Mouse (Mus musculus): ENCODE results near the gene Esyt2. TPM values are rescaled to one million over a fixed set of nuclear protein-coding genes. Genes with fewer than 3 reads are reported as not detected.

Gene Esyt2
- polyA plus RNA-seq, 1 experiment from 2014 or later = 12.1 TPM

- Histone ChIP-seq H3K9ac (no peak overlapping the region), H3K27me3 (replicated peaks) (no peaks in the 10 kb centered on the region), H3K27ac (no peak overlapping the region), H3K4me1 (no peaks in the 10 kb centered on the region), H3K4me3 (no peak overlapping the region), H3K36me3 (replicated peaks) (no peaks in the 10 kb centered on the region), H3K9me3 (no peaks in the 10 kb centered on the region), H3K4me2 (no peak overlapping the region)
- ATAC-seq (replicated peaks) = no peak
- WGBS = 97% methylated on average over 2 of the region's 2 CpGs
Measured at GRCm38 (mm10) chr12:116421656-116422055, 140.7 kb downstream of the Esyt2 start.

- 92% methylated on average over 2 of the region's 2 CpGs for WGBS
- no peaks in the 10 kb centered on the region for H3K9me3 ChIP-seq
- no peak overlapping the region for H3K27ac ChIP-seq
- no peak for ATAC-seq (replicated peaks)
- no peaks in the 10 kb centered on the region for H3K27me3 ChIP-seq (replicated peaks)
- no peak overlapping the region for H3K4me3 ChIP-seq
- H3K4me2 ChIP-seq = no peak overlapping the region
- H3K9ac ChIP-seq = no peak overlapping the region
- H3K36me3 ChIP-seq (replicated peaks) = no peaks in the 10 kb centered on the region
- H3K4me1 ChIP-seq = no peaks in the 10 kb centered on the region
Measured at GRCm38 (mm10) chr12:116425392-116425791, 144.4 kb downstream of the Esyt2 start.

- no peaks in the 10 kb centered on the region for H3K4me1 ChIP-seq
- H3K36me3 ChIP-seq (replicated peaks) = no peaks in the 10 kb centered on the region
- H3K27me3 ChIP-seq (replicated peaks) = no peaks in the 10 kb centered on the region
- no peak for ATAC-seq (replicated peaks)
- no peaks in the 10 kb centered on the region for H3K9me3 ChIP-seq
- no peak overlapping the region for H3K9ac ChIP-seq
- 91% methylated on average over 2 of the region's 2 CpGs for WGBS
- H3K4me2 ChIP-seq = no peak overlapping the region
- no peak overlapping the region for H3K4me3 ChIP-seq
- H3K27ac ChIP-seq = no peak overlapping the region
Measured at GRCm38 (mm10) chr12:116433742-116434141, 152.7 kb downstream of the Esyt2 start.

GRCm38 (mm10) chr12:116435232-116435631 is 154.2 kb downstream of the Esyt2 start:
- no peak overlapping the region for H3K4me3 ChIP-seq
- H3K4me1 ChIP-seq = no peaks in the 10 kb centered on the region
- no peak for ATAC-seq (replicated peaks)
- H3K9ac ChIP-seq = no peak overlapping the region
- no peaks in the 10 kb centered on the region; the same call in 1 of the 2 replicates for H3K36me3 ChIP-seq (replicated peaks)
- no peak overlapping the region for H3K4me2 ChIP-seq
- no peaks in the 10 kb centered on the region for H3K27me3 ChIP-seq (replicated peaks)
- no peak overlapping the region for H3K27ac ChIP-seq
- no peaks in the 10 kb centered on the region for H3K9me3 ChIP-seq
- 95% methylated on average over 2 of the region's 2 CpGs for WGBS

- Histone ChIP-seq H3K9ac (no peak overlapping the region), H3K9me3 (no peaks in the 10 kb centered on the region), H3K4me3 (no peak overlapping the region), H3K4me1 (no peaks in the 10 kb centered on the region), H3K36me3 (replicated peaks) (no peaks in the 10 kb centered on the region; the same call in 1 of the 2 replicates), H3K27ac (no peak overlapping the region), H3K4me2 (no peak overlapping the region), H3K27me3 (replicated peaks) (no peaks in the 10 kb centered on the region)
- no peak for ATAC-seq (replicated peaks)
- WGBS = 95% methylated on average over 3 of the region's 3 CpGs
Measured at GRCm38 (mm10) chr12:116436125-116436524, 155.1 kb downstream of the Esyt2 start.

- Histone ChIP-seq H3K36me3 (replicated peaks) (no peaks in the 10 kb centered on the region; the same call in 1 of the 2 replicates), H3K4me3 (no peak overlapping the region), H3K4me2 (no peak overlapping the region), H3K27ac (no peak overlapping the region), H3K9me3 (no peaks in the 10 kb centered on the region), H3K4me1 (no peaks in the 10 kb centered on the region), H3K27me3 (replicated peaks) (no peaks in the 10 kb centered on the region), H3K9ac (no peak overlapping the region)
- no peak for ATAC-seq (replicated peaks)
- 90% methylated on average over 5 of the region's 5 CpGs for WGBS
Measured at GRCm38 (mm10) chr12:116438591-116438990, 157.6 kb downstream of the Esyt2 start.

Small RNA genes within 50 kb of the gene (microRNA-seq; reads per million reads assigned to microRNA genes)
- gene Gm23190 = not detected

Other genes starting within 250 kb of the Esyt2 start
- 54.6 and 58.3 TPM in 2 replicates for gene Zfp386, start 233.5 kb upstream of the Esyt2 start, polyA plus RNA-seq (2015; fragmentation: Nextera tagmentation; extraction: Ambion mirVana)
- 0.45 and 0.86 TPM in 2 replicates for gene Vipr2, start 203.5 kb upstream of the Esyt2 start, polyA plus RNA-seq (2015; fragmentation: Nextera tagmentation; extraction: Ambion mirVana)
- 22.6 and 24.5 TPM in 2 replicates for gene Wdr60, start 18.2 kb upstream of the Esyt2 start, polyA plus RNA-seq (2015; fragmentation: Nextera tagmentation; extraction: Ambion mirVana)
- not detected in 2 replicates for gene Gm11027, start 5.8 kb upstream of the Esyt2 start, polyA plus RNA-seq (2015; fragmentation: Nextera tagmentation; extraction: Ambion mirVana)
- 8.0 TPM in 2 replicates for gene Ncapg2, start 124.2 kb downstream of the Esyt2 start, polyA plus RNA-seq (2015; fragmentation: Nextera tagmentation; extraction: Ambion mirVana)
- 17.1 and 22.1 TPM in 2 replicates for gene Ptprn2, start 204.5 kb downstream of the Esyt2 start, polyA plus RNA-seq (2015; fragmentation: Nextera tagmentation; extraction: Ambion mirVana)